Mouse (Mus musculus) testis, postnatal 14 days (tissue): ENCODE data around the gene Akr1b10.
"Not testable (repeated sequence)": the region's sequence is repeated elsewhere in the genome, so short reads cannot be mapped to it uniquely, and the experiment has no call there.

Experiments used
- DNase-seq: peaks from one replicate; pipeline ENCODE4 v3.0.0; 2021; ENCODE audit warnings: low spot score

Akr1b10 gene

DNA sequence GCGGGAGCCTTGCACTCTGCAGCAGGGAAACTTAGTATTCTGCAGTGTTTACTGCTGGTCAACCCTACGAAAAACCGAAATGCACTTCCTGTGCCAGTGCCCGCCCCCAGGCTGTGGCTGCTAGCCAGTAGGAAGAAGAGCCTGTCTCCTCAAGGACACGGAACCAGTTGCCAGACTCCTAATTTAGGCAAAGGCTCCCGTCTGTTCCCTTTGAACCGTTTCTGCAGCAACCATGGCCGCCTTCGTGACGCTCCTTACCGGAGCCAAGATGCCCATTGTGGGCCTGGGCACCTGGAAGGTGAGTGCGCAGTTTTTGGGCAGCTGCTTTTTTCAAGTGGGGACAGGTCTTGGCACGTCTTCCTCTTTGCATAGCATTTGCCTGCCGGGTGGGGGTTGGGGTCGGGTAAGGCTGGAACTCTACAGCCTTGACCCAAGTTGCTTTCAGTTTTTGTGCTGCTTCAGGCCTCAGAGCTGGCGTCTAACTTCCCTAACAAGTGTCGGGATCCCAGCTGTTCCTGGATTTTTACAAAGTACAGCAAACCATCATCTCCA lies at the start of gene Akr1b10:
Akr1b10 (plus strand) TSS at position 109 of the 552 bp plus-strand sequence.
- peak; percentile 87 for DNase-seq

DNA sequence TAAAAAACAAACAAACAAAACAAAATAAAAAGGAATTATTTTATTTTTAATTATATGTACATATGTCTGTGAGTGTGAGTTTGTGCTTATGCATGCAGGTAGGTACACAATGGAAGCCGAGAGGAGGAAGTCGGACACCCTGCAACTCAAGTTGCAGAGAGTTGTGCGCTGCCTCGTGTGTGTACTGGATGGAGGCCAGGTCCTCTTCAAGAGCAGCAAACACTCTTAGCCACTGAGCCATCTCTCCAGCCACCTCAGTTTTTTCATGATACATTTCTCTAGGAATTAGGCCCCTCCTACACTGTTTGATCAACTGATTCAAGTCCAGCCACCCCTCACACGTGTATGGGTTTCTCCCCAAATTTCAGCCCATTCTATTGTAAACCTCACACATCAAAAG lies 49.3 kb upstream of the Akr1b10 start:
- no peak for DNase-seq

DNA sequence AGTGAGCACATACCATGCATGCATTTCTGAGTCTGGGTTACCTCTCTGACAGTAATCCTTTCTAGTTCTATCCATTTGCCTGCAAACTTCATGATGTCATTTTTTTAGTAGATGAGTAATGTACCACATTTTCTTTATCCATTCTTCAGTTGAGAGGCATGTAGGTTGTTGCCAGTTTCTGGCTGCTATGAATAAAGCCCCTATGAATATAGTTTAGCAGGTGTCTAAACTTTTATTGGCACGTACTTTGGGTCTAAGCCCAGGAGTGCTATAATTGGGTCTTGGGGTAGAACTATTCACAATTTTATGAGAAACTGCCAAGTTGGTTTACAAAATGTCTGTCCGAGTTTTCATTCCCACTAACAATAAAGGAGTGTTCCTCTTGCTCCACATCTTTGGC lies 46.2 kb upstream of the Akr1b10 start:
- DNase-seq: no peak

GRCm38 (mm10) chr6:34341991-34342390 lies 42.0 kb upstream of the Akr1b10 start:
- DNase-seq: no peak

DNA sequence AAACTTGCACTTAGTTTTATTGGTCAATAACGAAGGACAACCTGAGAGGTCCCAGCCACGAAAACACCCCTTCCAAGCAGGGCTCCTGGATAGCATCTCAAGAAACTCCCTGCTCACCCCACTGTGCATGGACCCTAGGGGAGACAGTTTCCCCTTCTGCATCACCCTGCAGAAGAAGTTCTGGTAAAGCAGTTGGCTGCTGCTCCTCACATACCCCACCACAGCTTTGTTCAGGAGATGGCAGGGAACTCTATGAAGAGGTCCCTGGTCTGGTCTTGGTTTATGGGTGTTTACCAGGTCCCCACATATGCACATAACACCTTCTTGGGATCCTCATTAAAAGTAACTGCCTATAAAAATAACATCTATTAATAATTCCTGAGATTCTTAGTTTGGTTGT lies 41.5 kb upstream of the Akr1b10 start:
- no peak for DNase-seq

DNA sequence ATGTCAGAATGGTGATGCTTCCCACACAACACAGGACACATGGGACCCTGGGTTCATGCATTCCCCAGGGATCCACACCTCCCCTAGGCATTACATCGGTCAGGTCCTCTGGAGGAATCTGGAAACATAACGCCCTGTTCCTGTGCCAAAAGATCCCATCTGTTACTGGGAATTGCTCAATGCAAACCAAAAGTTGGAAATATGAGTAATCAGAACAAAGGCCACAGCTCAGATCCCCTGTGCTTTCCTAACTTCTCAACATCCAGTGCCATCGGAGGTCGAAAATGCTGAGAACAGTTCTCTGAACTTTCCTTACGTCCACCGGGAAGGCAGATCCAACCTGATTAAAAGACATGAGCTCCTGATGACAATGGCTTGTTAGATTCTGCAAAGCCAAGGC lies 40.6 kb upstream of the Akr1b10 start:
- no peak for DNase-seq

- DNase-seq: no peak
Measured at GRCm38 (mm10) chr6:34344135-34344850, 39.7 kb upstream of the Akr1b10 start.

DNA sequence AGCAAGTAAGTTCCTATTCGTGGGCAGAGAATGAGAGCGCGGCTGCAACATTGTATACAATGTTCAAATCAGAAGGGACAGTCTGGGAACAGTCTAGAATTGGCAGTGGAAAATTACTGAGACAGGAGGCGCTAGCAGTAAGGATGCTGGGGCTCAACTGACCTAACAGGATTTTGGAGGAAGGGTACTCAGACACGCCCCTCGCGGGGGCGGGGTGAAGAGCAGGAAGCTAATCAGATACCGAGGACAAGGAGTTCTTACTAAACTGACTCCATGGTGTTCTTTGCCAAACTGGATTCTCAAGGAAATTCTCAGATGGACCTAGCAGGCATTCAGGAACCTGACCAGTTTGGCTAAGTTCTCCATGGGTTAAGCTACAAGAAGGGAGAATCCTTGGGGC lies 39.1 kb upstream of the Akr1b10 start:
- DNase-seq: peak; percentile 79

- DNase-seq: peak; percentile 72
Measured at GRCm38 (mm10) chr6:34346096-34346898, 37.7 kb upstream of the Akr1b10 start.

DNA sequence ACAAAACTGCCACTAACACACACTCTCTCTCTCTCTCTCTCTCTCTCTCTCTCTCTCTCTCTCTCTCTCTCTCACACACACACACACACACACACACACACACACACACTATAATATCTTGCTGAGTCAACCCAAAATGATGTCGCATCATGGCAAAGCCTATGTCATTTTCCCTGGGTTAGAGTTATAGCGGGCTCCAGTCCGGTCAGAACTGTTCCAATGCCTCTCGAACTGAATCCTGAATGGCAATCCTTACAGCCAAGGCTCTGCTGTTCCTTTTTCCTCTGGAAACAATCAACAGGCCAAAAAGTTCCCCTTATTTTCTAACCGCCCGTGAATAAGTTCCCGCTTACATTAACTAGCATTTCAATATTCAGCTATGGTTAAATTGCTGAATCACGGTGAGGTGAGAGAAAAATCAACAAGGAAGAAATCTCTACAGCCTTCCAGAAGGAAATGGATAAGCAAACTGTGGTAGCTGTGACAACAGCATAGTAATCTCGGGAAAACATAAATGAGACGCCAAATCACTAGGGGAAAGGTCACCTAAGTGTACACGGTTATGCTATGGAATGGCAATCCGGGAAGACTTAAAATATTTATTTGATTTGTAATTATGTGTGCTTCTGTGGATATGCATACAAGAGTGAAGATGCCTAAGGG lies 33.9 kb upstream of the Akr1b10 start:
- DNase-seq: no peak

GRCm38 (mm10) chr6:34351481-34351880 lies 32.5 kb upstream of the Akr1b10 start:
- not testable (repeated sequence) for DNase-seq

DNA sequence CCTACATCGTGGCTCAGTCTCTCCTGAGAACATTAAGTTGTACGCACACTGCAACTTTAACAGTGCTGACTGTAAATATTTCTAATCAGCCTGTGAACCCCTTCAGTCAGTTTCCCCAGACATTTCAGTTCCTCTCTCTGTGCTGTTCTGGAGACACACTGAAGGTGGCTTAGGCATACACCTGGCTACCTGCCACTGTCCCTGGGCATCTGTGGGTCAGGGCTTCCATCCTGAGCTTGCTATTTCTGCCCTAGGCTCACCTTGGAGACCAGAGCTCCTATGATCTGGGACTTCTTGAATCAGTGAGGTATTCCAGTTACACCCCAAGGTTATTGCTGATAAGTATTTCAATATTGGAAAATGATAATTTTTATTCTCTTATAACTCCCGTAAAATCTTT lies 31.6 kb upstream of the Akr1b10 start:
- no peak for DNase-seq

- no peak for DNase-seq
Measured at GRCm38 (mm10) chr6:34353658-34354353, 30.2 kb upstream of the Akr1b10 start, which contains the start of gene Akr1b8. TSS of gene Akr1b8 (plus strand) at chr6:34354119.

- DNase-seq: peak; percentile 41
Measured at GRCm38 (mm10) chr6:34354354-34355348, 29.4 kb upstream of the Akr1b10 start.

DNA sequence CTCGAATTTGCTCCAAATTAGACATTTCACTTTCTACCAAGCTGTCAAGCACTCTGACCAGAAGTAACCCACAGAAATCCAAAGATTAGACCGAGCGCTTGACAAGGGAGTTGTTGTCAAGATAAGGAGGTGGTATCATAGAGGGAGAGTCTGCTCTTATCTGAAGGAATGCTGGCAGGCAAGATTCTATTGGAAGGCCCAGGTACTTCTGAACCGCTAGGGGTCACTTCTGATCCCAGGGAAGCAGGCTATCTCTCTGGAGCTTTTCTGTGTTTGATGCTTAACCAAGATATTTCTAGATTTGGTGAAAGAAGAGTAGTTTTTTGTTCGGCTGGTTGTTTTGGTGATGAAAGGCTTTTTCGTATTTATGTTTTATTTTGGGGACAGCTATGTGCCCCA lies 28.7 kb upstream of the Akr1b10 start:
- no peak for DNase-seq

DNA sequence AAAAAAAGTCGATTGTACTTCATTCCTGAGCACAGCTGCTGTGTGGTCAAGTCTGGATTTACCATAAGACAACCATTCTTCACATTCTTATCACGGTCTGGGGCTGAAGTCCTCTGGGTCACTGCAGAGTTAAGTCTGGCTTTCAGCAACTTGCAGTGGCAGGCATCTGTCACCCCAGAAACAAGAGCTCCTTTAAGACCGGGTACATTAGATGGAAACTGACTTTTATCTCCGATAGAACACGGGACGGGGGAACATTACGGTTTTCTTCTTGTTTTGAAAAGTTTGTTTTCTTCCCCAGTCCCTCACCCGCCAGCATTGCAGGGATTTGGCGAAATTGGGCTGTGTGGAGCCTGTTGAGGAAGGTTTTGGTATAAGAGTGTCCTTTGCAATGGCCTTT lies 28.2 kb upstream of the Akr1b10 start:
- no peak for DNase-seq

- DNase-seq: peak; percentile 39
Measured at GRCm38 (mm10) chr6:34364217-34365136, 19.5 kb upstream of the Akr1b10 start.

GRCm38 (mm10) chr6:34367998-34368397 lies 16.0 kb upstream of the Akr1b10 start:
- DNase-seq: no peak

DNA sequence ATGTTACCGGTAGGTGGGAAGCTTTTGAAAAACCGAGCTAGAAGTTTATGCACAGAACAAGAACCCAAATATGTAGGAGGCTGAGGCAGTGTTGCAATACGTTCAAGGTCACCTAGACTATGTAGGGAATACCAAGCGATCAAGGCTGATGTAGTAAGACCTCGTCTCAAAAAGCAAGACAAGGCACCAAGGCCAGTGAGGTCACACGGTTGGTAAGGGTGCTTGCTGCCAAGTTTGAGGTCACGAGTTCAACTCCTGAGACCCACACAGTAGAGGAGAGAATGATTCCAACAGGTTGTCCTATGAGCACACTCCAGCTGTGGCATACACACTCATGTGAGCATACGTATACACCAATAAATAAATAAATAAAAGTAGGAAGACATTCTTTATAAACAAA lies 13.9 kb upstream of the Akr1b10 start:
- no peak for DNase-seq
